Mouse (Mus musculus) heart, adult 9 months (tissue): ENCODE measurements around the gene Clec4d.

Experiments
- DNase-seq, 2 experiments: peaks; one replicate each; pipeline ENCODE4 v3.0.0; 2022; ENCODE audit warnings: low spot score in 2 of 2

Clec4d gene

DNA sequence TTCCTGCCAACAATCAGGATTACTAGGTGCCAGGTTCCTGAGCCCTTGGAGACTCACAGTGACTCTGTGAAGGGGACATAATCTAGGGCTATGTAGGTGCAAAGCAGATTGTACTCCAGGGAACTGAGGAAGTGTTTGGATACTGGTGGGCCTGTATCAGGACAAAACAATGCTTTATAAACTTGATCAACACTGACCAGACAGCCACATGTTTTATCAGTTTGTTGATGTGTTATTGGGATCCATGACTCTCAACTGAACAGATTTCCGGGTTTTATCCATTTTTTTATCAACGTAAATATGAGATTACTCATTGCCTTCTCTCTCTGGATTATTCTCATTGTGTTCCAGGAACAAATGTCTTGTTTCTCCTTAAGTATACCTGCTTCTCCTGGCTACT lies 46.1 kb downstream of the Clec4d start, which contains the start of gene Vmn2r19:
Gene Vmn2r19 (plus strand): TSS at position 301 of the 400 bp plus-strand sequence.
- no peak for DNase-seq
